Mouse (Mus musculus): ENCODE data around the gene Arhgap17.

GRCm38 (mm10) chr7:123350243-123350642, 19.5 kb downstream of the Arhgap17 start:
- TF ChIP-seq EP300 (IDR thresholded peaks at IDR 0.05; ENCODE audit: insufficient read depth, low read depth, low read length) (no peak), CTCF (IDR thresholded peaks at IDR 0.05) (no peak)

Measured in heart, adult 2 months (tissue).